Mouse (Mus musculus) myocyte (in vitro differentiated cells): ENCODE results near the gene Dvl2.

Experiments
- CEBPB ChIP-seq: IDR thresholded peaks from 2 replicates; pipeline ENCODE4 v1.6.1; 2011; ENCODE audit warnings: mild to moderate bottlenecking, moderate library complexity; ENCODE audit not compliant: poor library complexity, insufficient read depth, severe bottlenecking
- E2F4 ChIP-seq: IDR thresholded peaks from one replicate; pipeline ENCODE4 v1.6.1; 2011; ENCODE audit warnings: mild to moderate bottlenecking, control low read depth, moderate library complexity; ENCODE audit not compliant: insufficient read depth
- MAX ChIP-seq: IDR thresholded peaks from one replicate; pipeline ENCODE4 v1.6.1; 2011; ENCODE audit warnings: low read depth, mild to moderate bottlenecking, control low read depth
- MYOG ChIP-seq, 3 experiments: IDR thresholded peaks; one replicate each; pipeline ENCODE4 v1.6.1; 2011; ENCODE audit warnings: control low read depth in 2 of 3, low read depth in 2 of 3, mild to moderate bottlenecking in 2 of 3; ENCODE audit not compliant: insufficient read length in 2 of 3, control insufficient read depth in 1 of 3, insufficient read depth in 1 of 3
- POLR2A ChIP-seq: IDR thresholded peaks from one replicate; pipeline ENCODE4 v1.6.1; 2011; ENCODE audit warnings: low read depth, mild to moderate bottlenecking, control low read depth, moderate library complexity; ENCODE audit not compliant: insufficient read length
- POLR2AphosphoS2 ChIP-seq: IDR thresholded peaks from one replicate; pipeline ENCODE4 v1.6.1; 2011; ENCODE audit warnings: low read depth, control low read depth; ENCODE audit not compliant: insufficient read length
- REST ChIP-seq: IDR thresholded peaks from one replicate; pipeline ENCODE4 v1.6.1; 2011; ENCODE audit warnings: mild to moderate bottlenecking, control low read depth, moderate library complexity; ENCODE audit not compliant: insufficient read depth, insufficient read length
- TCF12 ChIP-seq: IDR thresholded peaks from one replicate; pipeline ENCODE4 v1.6.1; 2011; ENCODE audit warnings: mild to moderate bottlenecking, control low read depth; ENCODE audit not compliant: poor library complexity, insufficient read depth, severe bottlenecking
- TCF3 ChIP-seq: IDR thresholded peaks from one replicate; pipeline ENCODE4 v1.6.1; 2011; ENCODE audit warnings: low read depth, control low read depth; ENCODE audit not compliant: insufficient read length
- USF1 ChIP-seq: IDR thresholded peaks from one replicate; pipeline ENCODE4 v1.6.1; 2011; ENCODE audit warnings: low read depth, mild to moderate bottlenecking, control low read depth, moderate library complexity

DNA sequence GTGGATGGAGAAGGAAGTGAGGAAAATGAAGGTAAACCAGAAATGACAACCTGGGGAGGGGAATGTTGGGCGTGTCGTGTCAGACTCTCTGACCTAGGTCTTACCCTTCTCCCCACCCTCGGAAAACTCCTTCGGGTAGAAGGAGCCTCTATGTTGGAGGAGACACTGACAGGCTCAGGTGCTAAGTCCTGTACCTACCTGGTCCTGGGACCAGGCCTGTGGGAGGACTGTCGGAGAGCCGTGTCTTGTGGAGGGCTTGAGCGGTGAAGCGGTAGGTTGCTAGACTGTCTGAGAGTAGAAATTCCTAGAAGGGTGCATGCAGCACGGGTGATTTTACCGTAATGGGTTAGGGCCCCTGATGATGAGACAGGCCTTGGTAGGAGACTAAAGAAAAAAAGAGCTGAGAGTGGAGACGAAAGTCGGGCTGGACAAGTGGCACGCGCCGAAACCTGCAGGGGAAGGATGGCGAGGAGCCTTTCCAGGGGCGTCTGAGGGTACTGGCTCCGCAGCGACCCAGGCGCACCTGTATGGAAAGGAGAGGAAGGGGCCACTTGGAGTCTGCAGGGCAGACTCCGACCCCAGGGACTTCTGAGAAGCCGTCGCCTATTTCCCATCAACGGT is 35.6 kb upstream of the Dvl2 start, which contains the start of gene Cldn7:
- no peak for TF ChIP-seq POLR2A
- no peak for TF ChIP-seq USF1
- TF ChIP-seq MAX: no peak
- no peak for TF ChIP-seq POLR2AphosphoS2
- no peak for TF ChIP-seq MYOG (IDR thresholded peaks at IDR 0.05; ENCODE audit: control insufficient read depth in 1 of 3, insufficient read depth in 1 of 3, insufficient read length in 2 of 3, low read depth in 2 of 3)
- no peak for TF ChIP-seq TCF12
- no peak for TF ChIP-seq E2F4
- TF ChIP-seq CEBPB: no peak
- no peak for TF ChIP-seq REST
- TF ChIP-seq TCF3: no peak
